Mouse (Mus musculus): ENCODE measurements around the gene Fbxo2. TPM values are rescaled to one million over a fixed set of nuclear protein-coding genes. Genes with fewer than 3 reads are reported as not detected.

The Fbxo2 gene
- polyA plus RNA-seq, 1 experiment from 2014 or later, result 0.66 TPM

DNA sequence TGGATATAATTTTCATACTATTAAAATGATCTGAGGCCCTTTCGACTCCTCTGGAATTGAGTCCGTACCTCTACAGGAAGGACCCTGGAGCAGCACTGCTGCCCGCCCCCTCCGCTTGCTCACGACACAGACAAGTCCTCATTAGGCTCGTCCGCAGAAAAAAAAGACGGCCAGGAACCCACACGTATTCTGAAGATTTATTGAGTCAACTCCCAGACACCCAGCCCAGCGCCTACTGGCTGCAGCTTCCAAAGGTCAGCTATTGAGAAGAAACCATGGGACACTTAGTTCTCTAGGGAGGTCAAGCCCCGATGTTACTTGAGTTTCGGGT lies 20.7 kb upstream of the Fbxo2 start:
- TF ChIP-seq EP300 (IDR thresholded peaks at IDR 0.05) (peak; percentile 31; the same call in 1 of the 2 replicates), CTCF (IDR thresholded peaks at IDR 0.05) (no peak)

DNA sequence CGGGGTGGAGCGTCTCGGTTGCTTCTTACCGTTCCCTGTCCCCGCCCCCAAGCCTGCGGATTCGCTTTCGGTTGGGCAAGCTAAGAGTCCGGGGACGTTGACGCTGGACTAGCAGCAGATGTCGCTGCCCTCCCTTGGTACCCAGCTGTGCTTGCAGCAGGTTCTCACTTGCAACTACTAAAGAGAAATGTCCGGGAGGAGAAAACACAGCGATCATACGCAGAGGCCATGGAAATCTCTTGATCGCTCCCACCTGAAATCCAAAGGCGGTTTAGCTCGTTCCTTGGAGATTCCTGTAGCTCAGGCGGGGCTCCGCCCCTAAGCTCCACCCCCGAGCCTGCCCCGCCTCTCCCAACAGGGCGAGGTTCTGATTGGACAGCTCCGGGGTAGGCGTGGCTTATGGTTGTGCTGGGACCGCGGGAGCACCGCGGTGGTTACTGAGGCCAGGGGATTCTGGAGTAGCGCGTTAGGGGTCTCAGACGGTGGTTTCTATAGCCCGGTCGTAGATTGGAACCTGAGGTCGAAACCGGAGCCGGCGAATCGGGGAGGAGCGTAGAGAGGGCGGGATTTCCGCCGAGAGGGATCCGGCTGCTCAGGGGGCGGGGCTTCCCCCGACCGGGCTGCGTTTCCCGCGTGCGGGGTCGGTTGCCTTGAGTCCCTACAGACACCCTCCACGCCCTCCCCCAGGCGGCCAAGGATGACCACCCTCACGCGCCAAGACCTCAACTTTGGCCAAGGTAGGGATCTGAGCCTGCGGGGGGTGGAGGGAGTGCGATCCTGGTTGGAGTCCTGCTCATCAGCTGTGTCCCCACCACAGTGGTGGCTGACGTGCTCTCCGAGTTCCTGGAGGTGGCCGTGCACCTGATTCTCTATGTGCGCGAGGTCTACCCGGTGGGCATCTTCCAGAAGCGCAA lies 20.1 kb upstream of the Fbxo2 start:
- peak overlapping the region; percentile 43 for H3K9ac ChIP-seq (replicated peaks; ENCODE audit: low read depth)
- H3K36me3 ChIP-seq (ENCODE audit: insufficient read depth, low read length), result no peaks in the 10 kb centered on the region
- DNase-seq (ENCODE audit: low spot score) (peak; percentile 97), ATAC-seq (peak; percentile 95)
- no peaks in the 10 kb centered on the region; the same call in 1 of the 2 replicates for H3K4me1 ChIP-seq (ENCODE audit: insufficient read depth, low read depth, low read length)
- TF ChIP-seq CTCF (IDR thresholded peaks at IDR 0.05), result peak; percentile 83
- peak; percentile 23; the same call in 1 of the 2 replicates for TF ChIP-seq EP300 (IDR thresholded peaks at IDR 0.05)
- H3K4me3 ChIP-seq (ENCODE audit: low read depth, low read length), result peak overlapping the region; percentile 61
- under 1% methylated on average over 63 of the region's 65 CpGs for WGBS
- H3K9me3 ChIP-seq (ENCODE audit: low read length), result no peaks in the 10 kb centered on the region
- H3K27me3 ChIP-seq (replicated peaks; ENCODE audit: insufficient read depth, low read length), result no peaks in the 10 kb centered on the region
- H3K4me2 ChIP-seq (replicated peaks; ENCODE audit: low read depth, low read length), result peak overlapping the region; percentile 86
- peak overlapping the region; percentile 78 for H3K27ac ChIP-seq (ENCODE audit: low read length)

More for the DNA sequence above, 20.7 kb upstream of the Fbxo2 start:
- H3K36me3 ChIP-seq (ENCODE audit: insufficient read depth, low read length), result no peaks in the 10 kb centered on the region
- H3K4me2 ChIP-seq (replicated peaks; ENCODE audit: low read depth, low read length), result peak overlapping the region; percentile 86
- ATAC-seq (peak; percentile 22), DNase-seq (ENCODE audit: low spot score) (no peak)
- H3K9me3 ChIP-seq (ENCODE audit: low read length), result no peaks in the 10 kb centered on the region
- no peaks in the 10 kb centered on the region; the same call in 1 of the 2 replicates for H3K4me1 ChIP-seq (ENCODE audit: insufficient read depth, low read depth, low read length)
- WGBS, result 0% methylated on average over 11 of the region's 12 CpGs
- peak overlapping the region; percentile 61 for H3K4me3 ChIP-seq (ENCODE audit: low read depth, low read length)
- H3K27me3 ChIP-seq (replicated peaks; ENCODE audit: insufficient read depth, low read length), result no peaks in the 10 kb centered on the region
- H3K9ac ChIP-seq (replicated peaks; ENCODE audit: low read depth), result peak overlapping the region; percentile 43; the same call in 1 of the 2 replicates
- peak overlapping the region; percentile 22 for H3K27ac ChIP-seq (ENCODE audit: low read length)

DNA sequence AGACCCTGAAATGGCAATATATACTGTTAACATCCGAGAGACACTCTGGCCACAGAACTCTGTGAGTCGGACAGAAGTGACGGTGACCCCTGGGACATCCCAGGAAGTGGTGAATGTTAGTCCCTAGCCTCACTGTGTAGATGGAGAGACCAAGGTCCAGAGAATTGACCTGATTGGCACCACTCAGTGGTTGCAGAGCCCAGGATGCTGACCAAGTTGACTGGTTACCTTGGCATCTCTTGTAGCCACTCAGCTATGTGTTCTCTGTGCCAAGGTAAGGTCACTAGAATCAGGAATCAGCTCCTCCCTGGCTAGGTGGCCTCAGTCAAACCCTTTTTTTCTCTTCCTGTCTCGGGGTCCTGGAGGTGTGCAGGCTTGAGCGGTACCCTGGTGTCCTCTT lies 16.7 kb upstream of the Fbxo2 start:
- Histone ChIP-seq H3K27ac (ENCODE audit: low read length) (no peak overlapping the region), H3K27me3 (replicated peaks; ENCODE audit: insufficient read depth, low read length) (no peaks in the 10 kb centered on the region), H3K4me1 (ENCODE audit: insufficient read depth, low read depth, low read length) (no peaks in the 10 kb centered on the region; the same call in 1 of the 2 replicates), H3K36me3 (ENCODE audit: insufficient read depth, low read length) (peaks cover 4% of the 10 kb centered on the region; the same call in 1 of the 2 replicates), H3K9ac (replicated peaks; ENCODE audit: low read depth) (no peak overlapping the region), H3K9me3 (ENCODE audit: low read length) (no peaks in the 10 kb centered on the region), H3K4me3 (ENCODE audit: low read depth, low read length) (no peak overlapping the region), H3K4me2 (replicated peaks; ENCODE audit: low read depth, low read length) (no peak overlapping the region)
- ATAC-seq (no peak), DNase-seq (ENCODE audit: low spot score) (no peak)
- TF ChIP-seq EP300 (IDR thresholded peaks at IDR 0.05), result no peak
- no peak for TF ChIP-seq CTCF (IDR thresholded peaks at IDR 0.05)
- WGBS, result 85% methylated on average over 5 of the region's 5 CpGs

DNA sequence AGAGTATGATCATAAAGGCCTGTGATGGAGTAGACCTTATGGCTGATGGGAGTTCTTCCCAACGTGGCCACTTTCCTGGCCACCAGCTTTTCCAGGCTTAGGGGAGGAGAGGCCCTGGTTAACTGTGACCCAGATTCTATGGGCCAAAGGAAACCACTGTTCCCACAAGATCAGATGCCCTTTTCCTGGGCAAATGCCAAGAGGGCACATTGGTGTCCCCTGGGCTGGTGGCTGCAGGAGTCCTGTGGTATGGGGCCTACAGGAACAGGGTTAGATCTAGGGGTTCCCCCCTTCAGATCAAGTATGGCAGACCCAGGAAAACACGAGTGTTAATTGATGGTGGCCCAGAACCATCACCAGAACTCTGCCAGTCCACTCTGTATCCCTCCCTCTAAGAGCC lies 12.7 kb upstream of the Fbxo2 start:
- 84% methylated on average over 2 of the region's 2 CpGs for WGBS
- Histone ChIP-seq H3K4me2 (replicated peaks; ENCODE audit: low read depth, low read length) (no peak overlapping the region), H3K9ac (replicated peaks; ENCODE audit: low read depth) (no peak overlapping the region), H3K4me1 (ENCODE audit: insufficient read depth, low read depth, low read length) (no peaks in the 10 kb centered on the region), H3K4me3 (ENCODE audit: low read depth, low read length) (no peak overlapping the region), H3K27ac (ENCODE audit: low read length) (no peak overlapping the region), H3K9me3 (ENCODE audit: low read length) (no peaks in the 10 kb centered on the region), H3K27me3 (replicated peaks; ENCODE audit: insufficient read depth, low read length) (no peaks in the 10 kb centered on the region), H3K36me3 (ENCODE audit: insufficient read depth, low read length) (peaks cover 4% of the 10 kb centered on the region; the same call in 1 of the 2 replicates)
- TF ChIP-seq CTCF (IDR thresholded peaks at IDR 0.05) (no peak), EP300 (IDR thresholded peaks at IDR 0.05) (no peak)
- ATAC-seq (no peak), DNase-seq (ENCODE audit: low spot score) (no peak)

DNA sequence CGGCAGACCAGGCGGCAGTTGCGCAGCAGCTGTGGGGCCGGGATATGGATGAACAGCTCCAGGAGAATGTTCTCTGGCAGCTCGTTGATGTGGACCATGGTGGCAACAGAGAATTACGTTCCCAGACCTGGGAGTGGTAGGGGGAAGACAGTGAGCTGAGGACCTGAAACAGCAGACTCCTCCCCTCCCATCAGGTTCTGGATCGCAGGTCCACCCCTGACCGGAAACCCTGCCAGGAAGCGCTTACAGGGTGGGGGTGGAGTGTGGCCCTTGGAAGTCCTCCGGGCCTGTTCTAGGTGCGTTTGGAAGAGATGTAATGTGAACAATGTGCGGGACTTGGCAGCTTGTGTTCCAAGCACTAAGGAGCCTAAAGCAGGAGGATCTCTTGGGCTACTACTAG lies 10.9 kb upstream of the Fbxo2 start:
- peaks cover 4% of the 10 kb centered on the region; the same call in 1 of the 2 replicates for H3K36me3 ChIP-seq (ENCODE audit: insufficient read depth, low read length)
- H3K27me3 ChIP-seq (replicated peaks; ENCODE audit: insufficient read depth, low read length), result no peaks in the 10 kb centered on the region
- no peak for ATAC-seq
- peak overlapping the region; percentile 38; the same call in 1 of the 2 replicates for H3K27ac ChIP-seq (ENCODE audit: low read length)
- TF ChIP-seq EP300 (IDR thresholded peaks at IDR 0.05) (no peak), CTCF (IDR thresholded peaks at IDR 0.05) (no peak)
- no peak overlapping the region for H3K9ac ChIP-seq (replicated peaks; ENCODE audit: low read depth)
- H3K4me2 ChIP-seq (replicated peaks; ENCODE audit: low read depth, low read length), result no peak overlapping the region
- WGBS, result 55% methylated on average over 12 of the region's 12 CpGs
- H3K9me3 ChIP-seq (ENCODE audit: low read length), result no peaks in the 10 kb centered on the region
- no peak for DNase-seq (ENCODE audit: low spot score)
- H3K4me1 ChIP-seq (ENCODE audit: insufficient read depth, low read depth, low read length), result no peaks in the 10 kb centered on the region
- no peak overlapping the region for H3K4me3 ChIP-seq (ENCODE audit: low read depth, low read length)

- no peak overlapping the region for H3K4me2 ChIP-seq (replicated peaks; ENCODE audit: low read depth, low read length)
- TF ChIP-seq CTCF (IDR thresholded peaks at IDR 0.05) (no peak), EP300 (IDR thresholded peaks at IDR 0.05) (no peak)
- H3K36me3 ChIP-seq (ENCODE audit: insufficient read depth, low read length), result peaks cover 4% of the 10 kb centered on the region; the same call in 1 of the 2 replicates
- DNase-seq (ENCODE audit: low spot score), result no peak
- H3K27me3 ChIP-seq (replicated peaks; ENCODE audit: insufficient read depth, low read length), result no peaks in the 10 kb centered on the region
- no peaks in the 10 kb centered on the region for H3K4me1 ChIP-seq (ENCODE audit: insufficient read depth, low read depth, low read length)
- no peak overlapping the region for H3K9ac ChIP-seq (replicated peaks; ENCODE audit: low read depth)
- 0 out of 2 replicates have a peak overlapping the region, but pooled peaks have one; percentile 6 for H3K27ac ChIP-seq (ENCODE audit: low read length)
- no peak for ATAC-seq
- H3K9me3 ChIP-seq (ENCODE audit: low read length), result no peaks in the 10 kb centered on the region
- WGBS, result 72% methylated on average over 7 of the region's 7 CpGs
- no peak overlapping the region for H3K4me3 ChIP-seq (ENCODE audit: low read depth, low read length)
These were observed 10.2 kb upstream of the Fbxo2 start for GRCm38 (mm10) chr4:148150242-148150641.
